Mouse (Mus musculus) right cerebral cortex, adult 2 months (tissue): ENCODE data around the gene Cd276.

Experiments
- DNase-seq, 2 experiments: peaks; one replicate each; pipeline ENCODE4 v3.0.0; 2021 to 2022; ENCODE audit warnings: low spot score in 2 of 2

Cd276 gene

DNA sequence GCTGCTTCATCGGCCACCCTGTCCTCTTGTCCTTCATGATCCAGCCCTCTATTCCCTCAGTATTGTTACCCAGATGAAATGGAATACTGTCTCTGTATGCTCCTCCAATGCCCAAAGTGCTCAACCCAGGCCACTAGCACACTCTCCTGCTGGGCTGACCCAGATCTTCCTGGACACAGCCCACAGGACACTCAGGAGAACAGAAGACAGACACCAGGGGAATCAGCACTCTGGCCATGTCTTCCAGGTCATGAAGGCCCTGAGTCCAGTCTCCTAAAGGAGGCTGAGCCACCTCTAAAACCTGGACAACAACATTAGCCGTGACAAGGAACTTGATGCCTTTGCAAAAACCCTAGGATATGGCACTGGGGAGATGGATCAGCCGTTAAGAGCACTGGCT is 38.8 kb downstream of the Cd276 start:
- no peak for DNase-seq

DNA sequence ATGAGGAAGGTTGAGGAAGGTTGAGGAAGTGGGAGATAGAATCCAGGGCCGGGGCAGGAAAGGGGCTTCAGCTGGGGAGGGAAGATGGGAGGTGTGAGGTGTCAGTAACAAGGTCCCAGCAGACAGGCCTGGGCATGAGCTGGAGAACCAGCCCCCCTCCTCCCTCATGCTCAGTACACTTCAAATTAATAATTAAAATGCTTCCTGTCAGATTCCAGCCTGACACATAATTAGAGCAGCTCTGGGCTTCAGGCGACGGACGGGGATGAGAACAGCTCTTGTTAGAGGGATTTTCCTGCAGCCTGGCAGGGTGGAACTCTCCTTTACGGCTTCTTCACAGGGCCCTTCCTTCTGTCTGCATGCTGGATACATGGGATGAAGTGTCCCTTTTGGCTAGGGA is 41.5 kb downstream of the Cd276 start:
- no peak for DNase-seq

DNA sequence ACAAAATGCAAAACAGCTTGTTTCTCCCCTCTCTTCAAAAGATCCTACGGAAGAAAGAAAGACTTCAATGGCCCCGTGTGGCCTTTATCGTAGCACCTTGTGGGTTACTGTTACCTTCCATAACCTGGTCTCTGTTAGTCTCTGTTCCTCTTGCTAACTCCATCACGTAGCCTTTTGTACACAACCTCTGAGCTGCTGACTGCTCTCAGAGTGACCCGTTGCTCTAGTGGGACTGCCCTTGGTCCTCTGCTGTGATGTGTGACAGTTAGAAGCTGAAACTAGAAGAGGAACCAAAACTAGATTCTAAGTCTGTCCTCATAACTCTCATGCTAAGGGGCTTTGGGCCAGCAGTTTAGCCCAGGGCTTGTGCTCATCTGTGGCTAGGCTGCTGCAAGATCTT is 44.8 kb downstream of the Cd276 start:
- DNase-seq: no peak

DNA sequence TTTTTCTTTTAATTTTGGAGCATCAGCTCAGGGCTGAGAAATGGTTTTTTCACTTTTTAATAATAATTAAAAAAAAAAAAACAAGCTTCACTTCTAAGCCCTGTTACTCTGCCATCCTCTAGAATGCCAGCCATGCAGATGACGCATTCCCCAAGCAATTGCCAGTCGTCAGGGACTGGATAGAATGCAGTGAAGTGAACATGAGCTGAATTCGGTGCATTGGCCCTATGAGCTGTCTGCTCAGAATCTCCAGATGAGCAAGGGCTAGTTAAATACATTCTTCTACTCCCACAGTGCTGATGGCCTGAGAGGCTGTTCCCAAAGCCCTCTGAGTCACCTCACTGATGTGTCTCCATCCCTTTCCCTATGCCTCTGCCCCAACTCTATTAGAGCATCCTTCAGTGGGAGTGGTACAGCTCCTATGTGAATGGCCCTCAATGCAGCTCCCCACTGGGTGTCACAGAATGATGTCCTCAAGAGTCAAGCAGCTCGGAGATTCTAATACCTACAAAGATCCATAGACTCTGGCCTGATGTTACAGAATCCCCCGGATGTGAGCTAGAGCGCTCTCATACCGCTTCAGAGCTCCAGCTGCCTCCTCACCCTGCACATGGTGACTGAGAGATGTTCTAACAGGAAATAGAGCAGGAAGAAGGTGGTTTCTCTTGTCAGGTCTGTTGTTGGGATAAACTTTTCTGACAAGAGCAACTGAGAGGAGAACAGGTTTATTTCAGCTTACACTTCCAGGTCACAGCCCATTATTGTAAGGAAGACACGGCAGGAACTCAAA is 47.8 kb downstream of the Cd276 start:
- DNase-seq: no peak

- DNase-seq: no peak
These were observed 54.3 kb downstream of the Cd276 start for GRCm38 (mm10) chr9:58500946-58501345.

GRCm38 (mm10) chr9:58497942-58498341 is 57.3 kb downstream of the Cd276 start:
- DNase-seq: no peak

DNA sequence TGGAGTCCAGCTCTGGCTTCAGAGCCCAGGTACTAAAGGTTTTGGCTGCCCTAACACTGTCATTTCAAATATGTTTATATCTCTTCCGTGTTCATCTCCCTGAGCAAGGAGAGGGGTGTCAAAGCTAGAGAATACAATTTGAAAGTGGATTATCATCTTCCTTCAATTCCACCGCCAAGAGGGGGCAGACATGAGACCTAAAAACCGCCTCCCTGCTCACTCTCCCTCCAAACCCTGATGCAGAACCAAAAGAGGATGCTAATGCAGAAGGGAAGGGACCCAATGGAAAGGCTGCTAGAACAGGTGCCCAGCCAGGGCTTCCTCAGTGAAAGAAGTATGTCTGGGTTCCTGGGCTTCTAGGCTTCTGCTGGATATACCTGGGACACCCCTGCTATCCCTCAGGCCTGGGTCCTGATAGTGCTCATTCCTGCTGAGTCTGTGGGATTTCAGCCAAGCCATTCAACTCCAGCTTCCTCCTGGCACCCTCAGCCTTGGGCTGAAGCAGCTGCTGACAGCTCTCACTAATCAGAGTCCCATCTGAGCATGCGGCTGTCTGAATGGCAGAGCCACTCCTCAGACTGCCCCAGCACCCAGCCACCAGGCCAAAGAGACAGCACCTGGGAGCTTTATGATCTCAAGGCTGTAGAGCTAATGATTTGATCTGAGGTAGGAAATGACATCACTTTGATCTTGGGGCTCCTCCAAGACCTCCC is 58.6 kb downstream of the Cd276 start:
- no peak for DNase-seq

DNA sequence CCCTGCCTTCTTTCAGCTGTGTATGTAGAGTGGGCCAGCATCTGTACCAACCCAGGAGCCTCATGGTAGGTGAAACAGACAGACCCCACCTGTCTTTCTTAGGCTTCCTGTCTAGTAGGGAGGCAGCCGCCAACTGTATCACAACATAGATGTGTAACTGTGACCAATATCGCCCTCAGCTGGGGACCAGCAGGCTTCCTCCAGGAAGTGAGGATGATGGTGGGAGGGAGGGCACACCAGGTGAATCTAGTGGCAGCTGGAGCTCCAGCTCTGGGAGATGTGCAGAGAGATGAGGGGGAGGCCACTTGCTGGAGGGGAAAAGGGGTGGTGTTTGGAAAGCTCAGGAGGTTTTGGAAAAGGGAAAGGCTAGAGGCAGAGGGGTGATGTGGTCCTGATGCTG is 60.2 kb downstream of the Cd276 start:
- DNase-seq: no peak

- no peak for DNase-seq
These were observed 64.8 kb downstream of the Cd276 start for GRCm38 (mm10) chr9:58490391-58490790.

DNA sequence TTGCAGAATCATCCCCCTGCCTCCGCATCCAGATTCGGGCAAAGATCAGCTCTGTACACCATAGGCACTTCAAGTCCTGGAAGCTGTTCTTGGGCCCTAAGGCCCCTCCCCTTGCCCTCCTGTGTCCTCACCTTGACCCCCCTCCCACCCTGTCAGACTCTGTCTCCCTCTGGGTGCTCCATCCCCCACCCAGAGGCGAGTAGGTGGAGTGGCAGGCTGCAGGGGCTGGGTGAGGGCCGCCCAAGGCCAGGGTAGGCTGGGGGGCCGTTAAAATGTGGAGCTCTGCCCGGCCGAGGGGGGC is 65.4 kb downstream of the Cd276 start:
- no peak for DNase-seq

DNA sequence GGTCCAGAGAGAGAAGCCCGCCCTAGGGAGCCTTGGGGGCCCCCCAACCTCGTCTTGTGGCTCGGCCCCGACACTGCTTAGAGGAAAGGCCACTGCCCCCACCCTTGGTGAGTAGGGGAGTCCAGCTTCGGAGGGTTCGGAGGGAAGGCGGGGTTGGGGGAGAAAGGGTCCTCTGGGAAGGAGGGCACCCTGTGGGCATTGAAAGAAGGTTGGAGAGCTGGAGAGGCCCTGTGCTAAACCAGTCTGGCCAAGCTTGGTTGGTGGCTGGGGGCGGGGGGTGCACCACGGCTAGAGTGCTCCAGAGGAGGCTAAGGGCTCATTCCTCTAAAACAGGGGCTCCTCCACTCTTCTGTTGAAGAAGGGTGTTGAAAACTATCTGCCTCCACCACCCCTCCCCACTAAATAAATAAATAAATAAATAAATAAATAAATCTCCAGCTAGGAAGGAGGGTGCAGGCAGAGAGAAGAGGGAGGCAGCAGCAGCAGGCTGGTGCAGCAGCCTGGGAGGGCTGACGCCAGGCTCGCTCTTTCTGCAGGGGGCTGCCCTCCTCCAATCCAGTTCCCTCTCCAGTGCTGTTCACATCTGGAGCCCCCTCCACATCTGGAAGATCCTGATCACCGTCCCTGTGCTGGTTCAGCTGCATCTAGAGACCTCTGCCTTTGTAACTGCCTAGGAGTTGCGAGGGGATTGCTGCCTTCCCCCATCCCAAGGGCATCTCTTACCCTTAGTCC is 65.9 kb downstream of the Cd276 start:
- no peak for DNase-seq

DNA sequence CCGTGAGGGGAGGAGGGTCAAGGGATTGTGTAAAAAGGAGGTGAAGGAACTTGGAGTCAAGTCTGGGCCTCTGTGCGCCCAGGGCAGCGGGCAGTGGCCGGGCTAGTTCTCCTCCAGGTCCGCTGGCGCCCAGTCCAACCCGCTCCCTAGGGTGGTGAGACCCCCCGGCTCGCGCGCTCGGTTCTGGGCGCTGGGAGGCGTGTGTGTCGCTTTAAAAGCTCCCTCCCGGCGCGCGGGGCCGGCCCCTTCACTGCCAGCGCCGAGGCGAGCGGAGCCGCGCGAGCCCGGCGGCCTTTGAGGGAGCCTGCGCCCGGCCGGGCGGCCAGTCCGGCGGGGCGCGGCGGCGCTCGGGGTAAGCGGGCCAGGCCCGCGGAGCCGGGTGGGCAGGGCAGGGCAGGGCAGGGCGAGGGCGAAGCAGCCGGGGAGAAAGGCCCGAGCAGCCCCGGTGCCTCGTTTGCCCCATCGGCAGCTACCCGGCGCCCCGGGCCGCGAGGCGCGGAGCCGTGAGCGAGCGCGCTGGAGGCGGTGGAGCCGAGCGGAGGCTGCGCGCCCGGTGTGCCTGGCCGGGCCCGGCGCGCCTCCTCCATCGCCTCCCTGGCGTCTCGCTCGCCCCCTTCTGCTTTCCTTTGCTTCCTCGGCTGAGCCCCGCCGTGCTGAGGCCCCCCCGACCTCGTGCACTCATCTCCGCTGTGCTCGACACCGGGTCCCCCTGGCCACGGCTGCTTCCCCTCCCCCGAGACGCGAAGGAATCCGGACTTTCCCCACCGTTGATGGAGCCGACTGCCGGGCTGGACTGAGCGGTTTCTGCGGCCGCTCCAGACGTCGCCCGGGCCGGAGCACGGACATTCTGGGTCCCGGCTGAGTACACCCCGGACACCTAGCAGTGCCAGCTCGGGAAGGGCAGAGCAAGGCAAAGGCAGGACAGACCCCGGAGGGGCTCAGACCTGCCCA is 67.1 kb downstream of the Cd276 start, which contains the start of gene Insyn1:
Insyn1 (plus strand) TSS at position 753 of the 951 bp plus-strand sequence.
- peak in 1 of 2 experiments; percentile 67 for DNase-seq

DNA sequence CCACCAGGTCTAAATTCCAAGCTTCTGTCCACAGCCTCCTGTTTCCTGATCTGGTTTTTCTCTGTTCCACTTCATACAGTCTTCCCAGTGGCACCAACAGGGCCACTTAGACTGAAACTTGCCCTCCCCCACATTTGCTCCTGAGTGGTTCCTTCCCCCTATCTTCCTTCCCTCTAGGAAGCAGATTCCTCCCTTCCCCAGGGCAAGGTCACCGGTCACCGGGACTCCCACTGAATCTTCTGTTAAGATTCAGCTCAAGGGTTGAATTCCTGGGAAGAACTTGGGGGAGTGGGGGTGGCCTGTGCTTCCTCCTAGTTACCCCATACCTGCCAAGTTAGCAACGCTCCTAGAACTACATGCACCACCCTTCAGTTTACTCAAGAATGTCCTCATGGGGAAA is 68.2 kb downstream of the Cd276 start:
- DNase-seq: no peak
